Mouse (Mus musculus) kidney, embryonic 14.5 days (tissue): ENCODE measurements around the gene Ndufs2. TPM values are rescaled to one million over a fixed set of nuclear protein-coding genes. Genes with fewer than 3 reads are reported as not detected.

Source experiments
- ATAC-seq: fragments of 200-750 bp; cut with Nextera tagmentation; 2 replicates; pipeline ENCODE4 v1.8.0; 2017; ENCODE audit warnings: moderate number of reproducible peaks, mild to moderate bottlenecking, moderate TSS enrichment, moderate library complexity; ENCODE audit not compliant: low FRiP score, low TSS enrichment
- H3K27ac ChIP-seq: fragments of 300-500 bp; sonication (generic); 2 replicates; pipeline ENCODE4 v1.5.1; 2014; ENCODE audit warnings: low read depth, mild to moderate bottlenecking, low read length, moderate library complexity, mixed read lengths
- H3K27me3 ChIP-seq: fragments of 300-500 bp; sonication (generic); 2 replicates; pipeline ENCODE4 v1.6.1; 2014; ENCODE audit warnings: mild to moderate bottlenecking, low read length; ENCODE audit not compliant: control insufficient read depth, insufficient read depth
- H3K36me3 ChIP-seq: fragments of 300-500 bp; sonication (generic); 2 replicates; pipeline ENCODE4 v1.6.1; 2014; ENCODE audit warnings: low read length, mixed read lengths; ENCODE audit not compliant: control insufficient read depth, insufficient read depth
- H3K4me1 ChIP-seq: fragments of 300-500 bp; sonication (generic); 2 replicates; pipeline ENCODE4 v1.6.1; 2014; ENCODE audit warnings: low read length, mixed read lengths; ENCODE audit not compliant: control insufficient read depth, insufficient read depth
- H3K4me2 ChIP-seq: fragments of 300-500 bp; sonication (generic); replicated peaks from 2 replicates; pipeline ENCODE4 v1.6.1; 2014; ENCODE audit warnings: low read depth, mild to moderate bottlenecking, low read length
- H3K4me3 ChIP-seq: fragments of 300-500 bp; sonication (generic); 2 replicates; pipeline ENCODE4 v1.5.1; 2014; ENCODE audit warnings: mild to moderate bottlenecking, low read length
- H3K9ac ChIP-seq: fragments of 300-500 bp; sonication (generic); 2 replicates; pipeline ENCODE4 v1.6.1; 2014; ENCODE audit warnings: low read depth, mild to moderate bottlenecking, low read length, moderate library complexity
- H3K9me3 ChIP-seq: fragments of 300-500 bp; sonication (generic); 2 replicates; pipeline ENCODE4 v1.6.1; 2016; ENCODE audit warnings: low read length; ENCODE audit not compliant: control insufficient read depth
- WGBS: fragments of 180-500 bp; shearing (Covaris S2); extraction: QIAGEN DNeasy Blood & Tissue Kit; methylation state at CpG from one replicate; pipeline ENCODE4 v1.1.7; 2014; 5-methylcytosine and 5-hydroxymethylcytosine counted together
- polyA plus RNA-seq: library from polyadenylated mRNA; unstranded; fragments of >200 nt; fragmentation: Nextera tagmentation; extraction: Ambion mirVana; gene quantifications from 2 replicates; pipeline ENCODE4 v1.2.1, GENCODE M21; 2014

The Ndufs2 gene
- polyA plus RNA-seq, 1 experiment from 2014 or later: 293 TPM

- Histone ChIP-seq H3K36me3 (peaks cover 18% of the 10 kb centered on the region; the same call in 1 of the 2 replicates), H3K9ac (peak within 1 kb of the TSS; percentile 69; the same call in 1 of the 2 replicates), H3K27me3 (no peaks in the 10 kb centered on the region), H3K4me2 (peak within 1 kb of the TSS; percentile 87), H3K4me3 (peak within 1 kb of the TSS; percentile 49), H3K27ac (peak within 1 kb of the TSS; percentile 88), H3K9me3 (no peaks in the 10 kb centered on the region), H3K4me1 (0 out of 2 replicates have a peak, but pooled peaks cover 5% of the 10 kb centered on the region)
- peak; percentile 98 for ATAC-seq
- WGBS: 2% methylated on average over 28 of the region's 28 CpGs
These were observed 28.7 kb downstream of the Ndufs2 start, which contains the start of gene Tomm40l for GRCm38 (mm10) chr1:171222238-171223155. Tomm40l (minus strand) TSS chr1:171222514.

GRCm38 (mm10) chr1:171221281-171222193, 29.7 kb downstream of the Ndufs2 start:
- H3K4me2 ChIP-seq: peak overlapping the region; percentile 87
- H3K27ac ChIP-seq: 0 out of 2 replicates have a peak overlapping the region, but pooled peaks have one; percentile 3
- no peak; the same call in 1 of the 2 replicates for ATAC-seq
- H3K9me3 ChIP-seq: no peaks in the 10 kb centered on the region
- H3K36me3 ChIP-seq: peaks cover 18% of the 10 kb centered on the region; the same call in 1 of the 2 replicates
- 7% methylated on average over 22 of the region's 22 CpGs for whole genome bisulfite sequencing
- H3K4me1 ChIP-seq: 0 out of 2 replicates have a peak, but pooled peaks cover 5% of the 10 kb centered on the region
- H3K9ac ChIP-seq: peak overlapping the region; percentile 69; the same call in 1 of the 2 replicates
- H3K27me3 ChIP-seq: no peaks in the 10 kb centered on the region
- H3K4me3 ChIP-seq: peak overlapping the region; percentile 49

- H3K27me3 ChIP-seq: no peaks in the 10 kb centered on the region
- H3K9me3 ChIP-seq: no peaks in the 10 kb centered on the region
- no peak overlapping the region for H3K27ac ChIP-seq
- H3K4me2 ChIP-seq: peak overlapping the region; percentile 87
- peak overlapping the region; percentile 3; the same call in 1 of the 2 replicates for H3K4me3 ChIP-seq
- ATAC-seq: peak; percentile 28
- H3K9ac ChIP-seq: no peak overlapping the region
- 0 out of 2 replicates have a peak, but pooled peaks cover 5% of the 10 kb centered on the region for H3K4me1 ChIP-seq
- H3K36me3 ChIP-seq: peaks cover 18% of the 10 kb centered on the region; the same call in 1 of the 2 replicates
- WGBS: 4% methylated on average over 10 of the region's 10 CpGs
These were observed 30.3 kb downstream of the Ndufs2 start for GRCm38 (mm10) chr1:171220871-171221270.

- H3K9me3 ChIP-seq: no peaks in the 10 kb centered on the region
- H3K4me2 ChIP-seq: no peak overlapping the region
- 85% methylated on average over 18 of the region's 18 CpGs for WGBS
- H3K36me3 ChIP-seq: peaks cover 18% of the 10 kb centered on the region; the same call in 1 of the 2 replicates
- no peaks in the 10 kb centered on the region for H3K27me3 ChIP-seq
- H3K4me3 ChIP-seq: no peak overlapping the region
- H3K27ac ChIP-seq: no peak overlapping the region
- no peak for ATAC-seq
- H3K4me1 ChIP-seq: 0 out of 2 replicates have a peak, but pooled peaks cover 1% of the 10 kb centered on the region
- no peak overlapping the region for H3K9ac ChIP-seq
These were observed 34.8 kb downstream of the Ndufs2 start for GRCm38 (mm10) chr1:171216241-171216955.

- 74% methylated on average over 10 of the region's 10 CpGs for WGBS
These were observed 37.2 kb downstream of the Ndufs2 start, which contains the start of gene Nr1i3 for GRCm38 (mm10) chr1:171213801-171214496. Nr1i3 (plus strand) TSS chr1:171213970.

GRCm38 (mm10) chr1:171212854-171213253, 38.3 kb downstream of the Ndufs2 start:
- 57% methylated on average over 3 of the region's 3 CpGs for WGBS

More at GRCm38 (mm10) chr1:171213801-171214496, 37.2 kb downstream of the Ndufs2 start, which contains the start of gene Nr1i3:
- H3K9ac ChIP-seq: no peak within 1 kb of the TSS
- H3K9me3 ChIP-seq: no peaks in the 10 kb centered on the region
- peaks cover 6% of the 10 kb centered on the region; the same call in 1 of the 2 replicates for H3K36me3 ChIP-seq
- H3K27ac ChIP-seq: no peak within 1 kb of the TSS
- H3K27me3 ChIP-seq: no peaks in the 10 kb centered on the region
- no peak within 1 kb of the TSS for H3K4me3 ChIP-seq
- H3K4me1 ChIP-seq: no peaks in the 10 kb centered on the region
- ATAC-seq: 0 out of 2 replicates have a peak, but pooled peaks have one; percentile 28
- no peak within 1 kb of the TSS for H3K4me2 ChIP-seq

GRCm38 (mm10) chr1:171209409-171209808, 41.8 kb downstream of the Ndufs2 start:
- 11% methylated on average over 4 of the region's 4 CpGs for WGBS
- H3K4me3 ChIP-seq: no peak overlapping the region
- H3K9me3 ChIP-seq: no peaks in the 10 kb centered on the region
- ATAC-seq: peak; percentile 74
- H3K27me3 ChIP-seq: no peaks in the 10 kb centered on the region
- no peak overlapping the region for H3K9ac ChIP-seq
- no peak overlapping the region for H3K4me2 ChIP-seq
- no peaks in the 10 kb centered on the region for H3K36me3 ChIP-seq
- H3K27ac ChIP-seq: no peak overlapping the region
- H3K4me1 ChIP-seq: no peaks in the 10 kb centered on the region

More at GRCm38 (mm10) chr1:171212854-171213253, 38.3 kb downstream of the Ndufs2 start:
- no peak overlapping the region for H3K4me2 ChIP-seq
- H3K36me3 ChIP-seq: no peaks in the 10 kb centered on the region
- no peak overlapping the region for H3K27ac ChIP-seq
- H3K4me1 ChIP-seq: no peaks in the 10 kb centered on the region
- H3K9ac ChIP-seq: no peak overlapping the region
- H3K9me3 ChIP-seq: no peaks in the 10 kb centered on the region
- ATAC-seq: no peak
- no peak overlapping the region for H3K4me3 ChIP-seq
- H3K27me3 ChIP-seq: no peaks in the 10 kb centered on the region
